Comparison of ENCODE assay signal across 29 mouse cellular contexts in genomic region chr9:110695165-110695755, GRCm38 (mm10). TPM values are rescaled to one million over a fixed set of nuclear protein-coding genes. Genes with fewer than 3 reads are reported as not detected.
DNase-seq lines count a peak whose midpoint lies in the region; ATAC-seq and TF ChIP-seq lines count a peak whose summit lies in the region.
"Had no signal": no experiment of that assay in that cellular context is flagged by ENCODE, and none has a peak within 500 bp of the region (broad histone marks: within the 10 kb centered on the region; RNA-seq: fewer than 3 reads in every experiment).

No protein-coding gene starts in this region.

- TF ChIP-seq CTCF in stomach, postnatal 0 days (IDR thresholded peaks at IDR 0.05; ENCODE audit: low read depth): no peak

- H3K9me3 ChIP-seq in heart, embryonic 15.5 days (replicated peaks): no peaks in the 10 kb centered on the region
- no peaks in the 10 kb centered on the region for H3K9me3 ChIP-seq in limb, embryonic 15.5 days
- H3K9me3 ChIP-seq in limb, embryonic 10.5 days (replicated peaks): no peaks in the 10 kb centered on the region
- H3K9me3 ChIP-seq in stomach, embryonic 16.5 days (replicated peaks; ENCODE audit: control insufficient read depth, low read length): no peaks in the 10 kb centered on the region
- H3K9me3 ChIP-seq in stomach, postnatal 0 days (ENCODE audit: control insufficient read depth, low read length): no peaks in the 10 kb centered on the region
- H3K9me3 ChIP-seq: embryonic facial prominence, embryonic 12.5 days; embryonic facial prominence, embryonic 15.5 days; hindbrain, embryonic 12.5 days; hindbrain, embryonic 15.5 days had no signal

- H3K36me3 ChIP-seq in heart, embryonic 15.5 days: peaks cover 11% of the 10 kb centered on the region
- peaks cover 25% of the 10 kb centered on the region for H3K36me3 ChIP-seq in limb, embryonic 15.5 days
- peaks cover 52% of the 10 kb centered on the region for H3K36me3 ChIP-seq in limb, embryonic 10.5 days
- no peaks in the 10 kb centered on the region for H3K36me3 ChIP-seq in stomach, embryonic 16.5 days (ENCODE audit: control insufficient read depth, insufficient read depth, low read length)
- 0 out of 2 replicates have a peak, but pooled peaks cover 5% of the 10 kb centered on the region for H3K36me3 ChIP-seq in stomach, postnatal 0 days (ENCODE audit: control insufficient read depth, insufficient read depth, low read length)

- H3K9ac ChIP-seq in heart, embryonic 15.5 days: no peak overlapping the region
- no peak overlapping the region for H3K9ac ChIP-seq in limb, embryonic 15.5 days
- no peak overlapping the region for H3K9ac ChIP-seq in stomach, embryonic 16.5 days (ENCODE audit: low read length)
- no peak overlapping the region for H3K9ac ChIP-seq in stomach, postnatal 0 days (ENCODE audit: low read length)
- H3K9ac ChIP-seq: embryonic facial prominence, embryonic 12.5 days; embryonic facial prominence, embryonic 15.5 days; forebrain, postnatal 0 days; hindbrain, embryonic 12.5 days; hindbrain, embryonic 15.5 days had no signal

- no peak overlapping the region for H3K4me3 ChIP-seq in heart, embryonic 15.5 days
- H3K4me3 ChIP-seq in limb, embryonic 15.5 days: no peak overlapping the region
- H3K4me3 ChIP-seq in limb, embryonic 10.5 days: no peak overlapping the region
- no peak overlapping the region for H3K4me3 ChIP-seq in stomach, embryonic 16.5 days (replicated peaks; ENCODE audit: low read length)
- H3K4me3 ChIP-seq in stomach, postnatal 0 days (ENCODE audit: low read depth, low read length): no peak overlapping the region
- H3K4me3 ChIP-seq: embryonic facial prominence, embryonic 12.5 days; embryonic facial prominence, embryonic 15.5 days; gastrocnemius, adult 2 months; heart, adult 2 months; hindbrain, embryonic 12.5 days; hindbrain, embryonic 15.5 days had no signal

- H3K27ac ChIP-seq in heart, embryonic 15.5 days: peak overlapping the region; percentile 42; the same call in 1 of the 2 replicates
- peak overlapping the region; percentile 33; the same call in 1 of the 2 replicates for H3K27ac ChIP-seq in limb, embryonic 15.5 days
- H3K27ac ChIP-seq in limb, embryonic 10.5 days: no peak overlapping the region
- peak overlapping the region; percentile 22; the same call in 1 of the 2 replicates for H3K27ac ChIP-seq in stomach, embryonic 16.5 days (ENCODE audit: low read length)
- no peak overlapping the region; the same call in 1 of the 2 replicates for H3K27ac ChIP-seq in stomach, postnatal 0 days (replicated peaks)
- H3K27ac ChIP-seq: embryonic facial prominence, embryonic 12.5 days; gastrocnemius, adult 2 months; heart, adult 2 months; hindbrain, embryonic 12.5 days; hindbrain, embryonic 15.5 days had no signal

- 64% methylated on average over 4 of the region's 4 CpGs for WGBS in heart, embryonic 15.5 days
- WGBS in limb, embryonic 15.5 days: 77% methylated on average over 4 of the region's 4 CpGs
- WGBS in limb, embryonic 10.5 days: 91% methylated on average over 4 of the region's 4 CpGs
- WGBS in stomach, embryonic 16.5 days: 84% methylated on average over 4 of the region's 4 CpGs
- 81% methylated on average over 4 of the region's 4 CpGs for WGBS in stomach, postnatal 0 days

- ATAC-seq in heart, embryonic 15.5 days (replicated peaks; ENCODE audit: insufficient number of reproducible peaks, insufficient read depth, low FRiP score, low read depth): no peak
- no peak for ATAC-seq in limb, embryonic 15.5 days (ENCODE audit: insufficient number of reproducible peaks, low FRiP score, low TSS enrichment, low read depth)
- no peak for ATAC-seq in stomach, embryonic 16.5 days (ENCODE audit: insufficient read depth, low FRiP score)
- ATAC-seq in stomach, postnatal 0 days (ENCODE audit: low FRiP score, low TSS enrichment): no peak
- ATAC-seq: CD4-positive, CD25-positive, alpha-beta regulatory T cell, adult 4 months; forebrain, embryonic 14.5 days; forebrain, postnatal 0 days had no signal

- no peak overlapping the region for H3K4me2 ChIP-seq in heart, embryonic 15.5 days
- H3K4me2 ChIP-seq in limb, embryonic 15.5 days: no peak overlapping the region
- no peak overlapping the region for H3K4me2 ChIP-seq in stomach, embryonic 16.5 days (ENCODE audit: low read depth, low read length)
- H3K4me2 ChIP-seq in stomach, postnatal 0 days (replicated peaks; ENCODE audit: low read depth): no peak overlapping the region
- H3K4me2 ChIP-seq: embryonic facial prominence, embryonic 12.5 days; embryonic facial prominence, embryonic 15.5 days; heart, embryonic 11.5 days; hindbrain, embryonic 12.5 days; hindbrain, embryonic 15.5 days had no signal

- H3K4me1 ChIP-seq in heart, embryonic 15.5 days (replicated peaks): peaks cover 24% of the 10 kb centered on the region
- H3K4me1 ChIP-seq in limb, embryonic 15.5 days: 0 out of 2 replicates have a peak, but pooled peaks cover 5% of the 10 kb centered on the region
- H3K4me1 ChIP-seq in limb, embryonic 10.5 days: no peaks in the 10 kb centered on the region
- peaks cover 3% of the 10 kb centered on the region; the same call in 1 of the 2 replicates for H3K4me1 ChIP-seq in stomach, embryonic 16.5 days (ENCODE audit: control insufficient read depth, insufficient read depth, low read length)
- no peaks in the 10 kb centered on the region; the same call in 1 of the 2 replicates for H3K4me1 ChIP-seq in stomach, postnatal 0 days (replicated peaks; ENCODE audit: control insufficient read depth, insufficient read depth)
- H3K4me1 ChIP-seq: embryonic facial prominence, embryonic 12.5 days; embryonic facial prominence, embryonic 15.5 days; hindbrain, embryonic 12.5 days; hindbrain, embryonic 15.5 days had no signal

- intact Hi-C loops in heart, postnatal 25 days (cut with DNase I): no loop called here

- no peak for DNase-seq in heart, postnatal 25 days (ENCODE audit: low spot score)
- no peak for DNase-seq in limb, embryonic 10.5 days (ENCODE audit: low spot score)
- no peak for DNase-seq in stomach, postnatal 0 days (ENCODE audit: low spot score)
- DNase-seq: adrenal gland, adult 2 months; adrenal gland, postnatal 14 days; cerebellum, adult 11 months; cerebellum, adult 2 months; cerebellum, adult 9-11 months; cerebellum, postnatal 25 days; forebrain, postnatal 0 days; gastrocnemius, adult 2 months; gastrocnemius, postnatal 14 days; heart, adult 2 months; heart, postnatal 14 days had no signal

- H3K27me3 ChIP-seq in heart, embryonic 15.5 days: no peaks in the 10 kb centered on the region
- no peaks in the 10 kb centered on the region for H3K27me3 ChIP-seq in limb, embryonic 15.5 days
- H3K27me3 ChIP-seq in limb, embryonic 10.5 days (ENCODE audit: low read depth, poor library complexity, severe bottlenecking): no peaks in the 10 kb centered on the region
- no peaks in the 10 kb centered on the region for H3K27me3 ChIP-seq in stomach, embryonic 16.5 days (ENCODE audit: control insufficient read depth, insufficient read depth, low read length)
- no peaks in the 10 kb centered on the region for H3K27me3 ChIP-seq in stomach, postnatal 0 days (ENCODE audit: control insufficient read depth, insufficient read depth, low read length)
- H3K27me3 ChIP-seq: embryonic facial prominence, embryonic 12.5 days; embryonic facial prominence, embryonic 15.5 days; hindbrain, embryonic 12.5 days; hindbrain, embryonic 15.5 days had no signal

- no peak for TF ChIP-seq EP300 in stomach, postnatal 0 days (optimal IDR thresholded peaks at IDR 0.05)

RNA-seq across cellular contexts. Expression of gene Ccdc12, which starts 39.0 kb away (rescaled TPM):
- 130 and 138 TPM in 2 replicates for polyA plus RNA-seq in heart, embryonic 15.5 days (2015; fragmentation: Nextera tagmentation; extraction: Ambion mirVana)
- total RNA-seq in heart, postnatal 25 days (2021): 10 to 100 TPM; 61.6 to 66.8 TPM
- polyA plus RNA-seq in limb, embryonic 15.5 days (2015; fragmentation: Nextera tagmentation; extraction: Ambion mirVana): 116 and 126 TPM in 2 replicates
- polyA plus RNA-seq in limb, embryonic 10.5 days (2016; fragmentation: Nextera tagmentation; extraction: Ambion mirVana): 164 and 175 TPM in 2 replicates
- polyA plus RNA-seq in stomach, embryonic 16.5 days (2015; fragmentation: Nextera tagmentation; extraction: Ambion mirVana): 148 and 153 TPM in 2 replicates
- 139 and 144 TPM in 2 replicates for polyA plus RNA-seq in stomach, postnatal 0 days (2015; fragmentation: Nextera tagmentation; extraction: Ambion mirVana)

RNA-seq across cellular contexts. Expression of gene Nbeal2, which starts 41.3 kb away (rescaled TPM):
- polyA plus RNA-seq in heart, embryonic 15.5 days (2015; fragmentation: Nextera tagmentation; extraction: Ambion mirVana): 1.8 and 4.2 TPM in 2 replicates
- 1 to 10 TPM; 8.2 to 8.7 TPM for total RNA-seq in heart, postnatal 25 days (2021)
- 5.7 and 5.8 TPM in 2 replicates for polyA plus RNA-seq in limb, embryonic 15.5 days (2015; fragmentation: Nextera tagmentation; extraction: Ambion mirVana)
- 0.73 and 0.76 TPM in 2 replicates for polyA plus RNA-seq in limb, embryonic 10.5 days (2016; fragmentation: Nextera tagmentation; extraction: Ambion mirVana)
- 10.9 and 12.1 TPM in 2 replicates for polyA plus RNA-seq in stomach, embryonic 16.5 days (2015; fragmentation: Nextera tagmentation; extraction: Ambion mirVana)
- polyA plus RNA-seq in stomach, postnatal 0 days (2015; fragmentation: Nextera tagmentation; extraction: Ambion mirVana): 5.7 and 6.2 TPM in 2 replicates

RNA-seq across cellular contexts. Expression of gene Myl3, which starts 46.4 kb away (rescaled TPM):
- 3,797 and 4,490 TPM in 2 replicates for polyA plus RNA-seq in heart, embryonic 15.5 days (2015; fragmentation: Nextera tagmentation; extraction: Ambion mirVana)
- over 10,000 TPM; 11,742 to 12,072 TPM for total RNA-seq in heart, postnatal 25 days (2021)
- 16.3 and 125 TPM in 2 replicates for polyA plus RNA-seq in limb, embryonic 15.5 days (2015; fragmentation: Nextera tagmentation; extraction: Ambion mirVana)
- polyA plus RNA-seq in limb, embryonic 10.5 days (2016; fragmentation: Nextera tagmentation; extraction: Ambion mirVana): 1.7 and 3.5 TPM in 2 replicates
- polyA plus RNA-seq in stomach, embryonic 16.5 days (2015; fragmentation: Nextera tagmentation; extraction: Ambion mirVana): 0.59 and 12.9 TPM in 2 replicates
- 0.11 and 0.27 TPM in 2 replicates for polyA plus RNA-seq in stomach, postnatal 0 days (2015; fragmentation: Nextera tagmentation; extraction: Ambion mirVana)
- total RNA-seq: common myeloid progenitor, adult 5-6 weeks; hematopoietic stem cell, adult 5-6 weeks; MEL had no signal
- polyA plus RNA-seq: adrenal gland, adult 2 months; C2C12; CD4-positive, CD25-positive, alpha-beta regulatory T cell, adult 4 months; forebrain, embryonic 11.5 days had no signal

RNA-seq across cellular contexts. Expression of gene Pth1r, which starts 51.7 kb away (rescaled TPM):
- 23.2 and 26.1 TPM in 2 replicates for polyA plus RNA-seq in heart, embryonic 15.5 days (2015; fragmentation: Nextera tagmentation; extraction: Ambion mirVana)
- total RNA-seq in heart, postnatal 25 days (2021): 1 to 10 TPM; 7.6 to 7.9 TPM
- 82.6 and 110 TPM in 2 replicates for polyA plus RNA-seq in limb, embryonic 15.5 days (2015; fragmentation: Nextera tagmentation; extraction: Ambion mirVana)
- 36.3 and 49.2 TPM in 2 replicates for polyA plus RNA-seq in limb, embryonic 10.5 days (2016; fragmentation: Nextera tagmentation; extraction: Ambion mirVana)
- 17.5 and 17.9 TPM in 2 replicates for polyA plus RNA-seq in stomach, embryonic 16.5 days (2015; fragmentation: Nextera tagmentation; extraction: Ambion mirVana)
- polyA plus RNA-seq in stomach, postnatal 0 days (2015; fragmentation: Nextera tagmentation; extraction: Ambion mirVana): 10.5 and 10.6 TPM in 2 replicates
- total RNA-seq: hematopoietic stem cell, adult 5-6 weeks had no signal
- polyA plus RNA-seq: CD4-positive, CD25-positive, alpha-beta regulatory T cell, adult 4 months had no signal

Comparison
In these comparisons a context has a peak if more than half of its experiments do, and no peak if none do; other contexts are left out.
1. H3K27ac ChIP-seq: peak in heart, embryonic 15.5 days (single experiment), limb, embryonic 15.5 days (single experiment) and stomach, embryonic 16.5 days (single experiment); none in limb, embryonic 10.5 days (single experiment) and stomach, postnatal 0 days (single experiment).
2. RNA of gene Myl3, which starts 46.4 kb away (polyA plus RNA-seq): 3,797 to 4,490 TPM in heart, embryonic 15.5 days; 16.3 to 125 TPM in limb, embryonic 15.5 days, 0.59 to 12.9 TPM in stomach, embryonic 16.5 days, 1.7 to 3.5 TPM in limb, embryonic 10.5 days and 0.11 to 0.27 TPM in stomach, postnatal 0 days; every median in the first group is over 10 times any median in the second.